Mouse (Mus musculus): Measurements from ENCODE around the gene Ap1g2.

- TF ChIP-seq POLR2A (IDR thresholded peaks at IDR 0.05; ENCODE audit: insufficient read length, low read depth): no peak
- no peak for TF ChIP-seq POLR2AphosphoS2 (IDR thresholded peaks at IDR 0.05; ENCODE audit: insufficient read length, low read depth)
- no peak for TF ChIP-seq TCF12 (IDR thresholded peaks at IDR 0.05; ENCODE audit: insufficient read depth, poor library complexity, severe bottlenecking)
- TF ChIP-seq REST (IDR thresholded peaks at IDR 0.05; ENCODE audit: insufficient read depth, insufficient read length): no peak
Observed at GRCm38 (mm10) chr14:55062626-55063025, 43.8 kb downstream of the Ap1g2 start.
